Mouse (Mus musculus): ENCODE data around the gene Pygo2. TPM values are rescaled to one million over a fixed set of nuclear protein-coding genes. Genes with fewer than 3 reads are reported as not detected.

The Pygo2 gene
- total RNA-seq, 4 experiments from 2014 or later, result 44.0 to 57.4 (median 48.8) TPM

- no peak for DNase-seq (ENCODE audit: low spot score in 2 of 2)
These were observed 25.8 kb downstream of the Pygo2 start for GRCm38 (mm10) chr3:89455786-89456285.

GRCm38 (mm10) chr3:89456726-89457665 lies 27.0 kb downstream of the Pygo2 start:
- no peak for DNase-seq (ENCODE audit: low spot score in 2 of 2)

GRCm38 (mm10) chr3:89458372-89458964 lies 28.5 kb downstream of the Pygo2 start:
- peak in 1 of 2 experiments; percentile 37 for DNase-seq (ENCODE audit: low spot score in 2 of 2)

- peak; percentile 83 to 84 for DNase-seq (ENCODE audit: low spot score in 2 of 2)
These were observed 29.2 kb downstream of the Pygo2 start for GRCm38 (mm10) chr3:89458965-89459807.

GRCm38 (mm10) chr3:89468268-89468667 lies 38.3 kb downstream of the Pygo2 start:
- no peak for DNase-seq (ENCODE audit: low spot score in 2 of 2)

- DNase-seq (ENCODE audit: low spot score in 2 of 2), result no peak
These were observed 42.3 kb downstream of the Pygo2 start for GRCm38 (mm10) chr3:89472280-89472679.

- no peak for DNase-seq (ENCODE audit: low spot score in 2 of 2)
These were observed 43.8 kb downstream of the Pygo2 start for GRCm38 (mm10) chr3:89473838-89474237.

- DNase-seq (ENCODE audit: low spot score in 2 of 2), result no peak
These were observed 49.0 kb downstream of the Pygo2 start for GRCm38 (mm10) chr3:89479055-89479454.

- DNase-seq (ENCODE audit: low spot score in 2 of 2), result no peak
These were observed 51.5 kb downstream of the Pygo2 start for GRCm38 (mm10) chr3:89481488-89481887.

- DNase-seq (ENCODE audit: low spot score in 2 of 2), result no peak
These were observed 52.2 kb downstream of the Pygo2 start for GRCm38 (mm10) chr3:89482249-89482648.

Other genes starting within 250 kb of the Pygo2 start
- 10 to 100 TPM; 47.2 to 58.2 (median 52.3) TPM for gene Fam189b, start 247.1 kb upstream of the Pygo2 start, total RNA-seq (2022)
- 10 to 100 TPM; 52.5 to 62.4 (median 56.1) TPM for gene Gba, start 227.3 kb upstream of the Pygo2 start, total RNA-seq (2022)
- 10 to 100 TPM; 14.2 to 24.3 (median 22.2) TPM for gene Thbs3, start 215.0 kb upstream of the Pygo2 start, total RNA-seq (2022)
- gene Mtx1, start 203.1 kb upstream of the Pygo2 start, total RNA-seq (2022), result 100 to 1,000 TPM in 2 of 4 experiments, 10 to 100 TPM in 2; 95.4 to 105 (median 99.8) TPM
- 1 to 10 TPM in 1 of 4 experiments, under 1 TPM in 3; 0.36 to 1.5 (median 0.67) TPM for gene Muc1, start 201.2 kb upstream of the Pygo2 start, total RNA-seq (2022)
- gene Krtcap2, start 184.2 kb upstream of the Pygo2 start, total RNA-seq (2022), result 10 to 100 TPM; 70.4 to 91.2 (median 83.7) TPM
- 10 to 100 TPM; 66.2 to 74.6 (median 68.4) TPM for gene Trim46, start 183.9 kb upstream of the Pygo2 start, total RNA-seq (2022)
- gene Dpm3, start 170.9 kb upstream of the Pygo2 start, total RNA-seq (2022), result 10 to 100 TPM; 51.6 to 64.2 (median 54.6) TPM
- gene Slc50a1, start 159.6 kb upstream of the Pygo2 start, total RNA-seq (2022), result 10 to 100 TPM; 38.0 to 48.9 (median 45.5) TPM
- gene Efna1, start 149.1 kb upstream of the Pygo2 start, total RNA-seq (2022), result 1 to 10 TPM; 5.6 to 8.8 (median 6.8) TPM
- 10 to 100 TPM; 50.1 to 61.2 (median 55.3) TPM for gene Efna3, start 107.2 kb upstream of the Pygo2 start, total RNA-seq (2022)
- under 1 TPM in 3 of 4 experiments, not detected in 1; 0.22 to 0.46 (median 0.30) TPM for gene Efna4, start 92.2 kb upstream of the Pygo2 start, total RNA-seq (2022)
- gene Adam15, start 80.2 kb upstream of the Pygo2 start, total RNA-seq (2022), result 100 to 1,000 TPM; 104 to 122 (median 108) TPM
- under 1 TPM; 0.32 to 0.77 (median 0.42) TPM for gene Dcst2, start 68.2 kb upstream of the Pygo2 start, total RNA-seq (2022)
- gene Dcst1, start 65.0 kb upstream of the Pygo2 start, total RNA-seq (2022), result under 1 TPM in 1 of 4 experiments, not detected in 3; 0.61 TPM
- 10 to 100 TPM; 11.3 to 20.3 (median 15.8) TPM for gene Zbtb7b, start 35.4 kb upstream of the Pygo2 start, total RNA-seq (2022)
- 1 to 10 TPM; 3.9 to 5.8 (median 4.4) TPM for gene Lenep, start 27.4 kb upstream of the Pygo2 start, total RNA-seq (2022)
- gene Flad1, start 18.3 kb upstream of the Pygo2 start, total RNA-seq (2022), result 10 to 100 TPM; 30.8 to 39.9 (median 35.6) TPM
- 1 to 10 TPM; 2.4 to 3.5 (median 2.8) TPM for gene Cks1b, start 11.8 kb upstream of the Pygo2 start, total RNA-seq (2022)
- 10 to 100 TPM; 15.1 to 18.7 (median 17.3) TPM for gene Shc1, start 11.8 kb upstream of the Pygo2 start, total RNA-seq (2022)
- gene Pbxip1, start 6.5 kb downstream of the Pygo2 start, total RNA-seq (2022), result 10 to 100 TPM; 33.6 to 51.4 (median 41.9) TPM
- gene Pmvk, start 24.3 kb downstream of the Pygo2 start, total RNA-seq (2022), result 10 to 100 TPM; 29.0 to 37.4 (median 31.7) TPM
- 10 to 100 TPM; 20.8 to 25.7 (median 23.3) TPM for gene Kcnn3, start 90.0 kb downstream of the Pygo2 start, total RNA-seq (2022)

Measured in left cerebral cortex, adult 8-10 months (tissue).